Mouse (Mus musculus) CH12.LX (cell line): ENCODE results near the gene Spink4.

Experiments used
- CHD2 ChIP-seq: IDR thresholded peaks from 2 replicates; pipeline ENCODE4 v1.6.1; 2011; ENCODE audit warnings: low read length, improper control_type of control experiment
- CTCF ChIP-seq, 2 experiments: IDR thresholded peaks in 1 of 2; conservative IDR thresholded peaks in 1 of 2; 2 replicates each; pipeline ENCODE4 v1.5.1; 2011 to 2012; ENCODE audit warnings: low read depth in 2 of 2, low read length in 2 of 2, improper control_type of control experiment in 1 of 2, inconsistent platforms in 1 of 2, mild to moderate bottlenecking in 1 of 2, moderate library complexity in 1 of 2
- ELF1 ChIP-seq: IDR thresholded peaks from 2 replicates; pipeline ENCODE4 v1.6.1; 2014; ENCODE audit warnings: low read depth, mild to moderate bottlenecking, inconsistent platforms, low read length, improper control_type of control experiment
- EP300 ChIP-seq: IDR thresholded peaks from 2 replicates; pipeline ENCODE4 v1.6.1; 2011; ENCODE audit warnings: low read length, improper control_type of control experiment
- GABPA ChIP-seq: IDR thresholded peaks from 2 replicates; pipeline ENCODE4 v1.6.1; 2012; ENCODE audit warnings: low read depth, low read length, improper control_type of control experiment, inconsistent platforms; ENCODE audit not compliant: insufficient replicate concordance
- KAT2A ChIP-seq: IDR thresholded peaks from 2 replicates; pipeline ENCODE4 v1.6.1; 2012; ENCODE audit warnings: low read length, improper control_type of control experiment, inconsistent platforms; ENCODE audit not compliant: insufficient replicate concordance
- MAFK ChIP-seq: IDR thresholded peaks from 2 replicates; pipeline ENCODE4 v1.6.1; 2011; ENCODE audit warnings: low read length, improper control_type of control experiment; ENCODE audit not compliant: insufficient replicate concordance
- MXI1 ChIP-seq: IDR thresholded peaks from 2 replicates; pipeline ENCODE4 v1.6.1; 2011; ENCODE audit warnings: mild to moderate bottlenecking, low read depth, low read length, improper control_type of control experiment
- MYC ChIP-seq: IDR thresholded peaks from 2 replicates; pipeline ENCODE4 v1.6.1; 2011; ENCODE audit warnings: low read depth, mild to moderate bottlenecking, improper control_type of control experiment, low read length
- POLR2A ChIP-seq: IDR thresholded peaks from 2 replicates; pipeline ENCODE4 v1.6.1; 2011; ENCODE audit warnings: low read depth, mild to moderate bottlenecking, improper control_type of control experiment, low read length
- RCOR1 ChIP-seq: conservative IDR thresholded peaks from 2 replicates; pipeline ENCODE4 v1.6.1; 2012; ENCODE audit warnings: low read depth, mild to moderate bottlenecking, inconsistent platforms, low read length, improper control_type of control experiment
- USF1 ChIP-seq: IDR thresholded peaks from 2 replicates; pipeline ENCODE4 v1.6.1; 2014; ENCODE audit warnings: low read depth, mild to moderate bottlenecking, inconsistent platforms, low read length, improper control_type of control experiment
- ZMIZ1 ChIP-seq: IDR thresholded peaks from 2 replicates; pipeline ENCODE4 v1.6.1; 2012; ENCODE audit warnings: low read depth, mild to moderate bottlenecking, inconsistent platforms, low read length, improper control_type of control experiment

- TF ChIP-seq ZMIZ1 (no peak), ELF1 (no peak), CTCF (conservative IDR thresholded peaks at IDR 0.05 in 1 of 2, IDR thresholded peaks at IDR 0.05 in 1 of 2; ENCODE audit: low read depth in 2 of 2, low read length in 2 of 2) (peak; percentile 54 to 64), USF1 (no peak), GABPA (no peak), EP300 (no peak), POLR2A (no peak), MAFK (no peak), CHD2 (no peak), KAT2A (no peak), RCOR1 (no peak), MYC (no peak), MXI1 (no peak)
Observed at GRCm38 (mm10) chr4:40953521-40953920, 33.7 kb downstream of the Spink4 start.
